Mouse (Mus musculus) right cerebral cortex, postnatal 14 days (tissue): ENCODE measurements around the gene Exd2.
"Not testable (repeated sequence)": the region's sequence is repeated elsewhere in the genome, so short reads cannot be mapped to it uniquely, and the experiment has no call there.

Experiments
- DNase-seq: peaks from one replicate; pipeline ENCODE4 v3.0.0; 2022

Exd2 gene

DNA sequence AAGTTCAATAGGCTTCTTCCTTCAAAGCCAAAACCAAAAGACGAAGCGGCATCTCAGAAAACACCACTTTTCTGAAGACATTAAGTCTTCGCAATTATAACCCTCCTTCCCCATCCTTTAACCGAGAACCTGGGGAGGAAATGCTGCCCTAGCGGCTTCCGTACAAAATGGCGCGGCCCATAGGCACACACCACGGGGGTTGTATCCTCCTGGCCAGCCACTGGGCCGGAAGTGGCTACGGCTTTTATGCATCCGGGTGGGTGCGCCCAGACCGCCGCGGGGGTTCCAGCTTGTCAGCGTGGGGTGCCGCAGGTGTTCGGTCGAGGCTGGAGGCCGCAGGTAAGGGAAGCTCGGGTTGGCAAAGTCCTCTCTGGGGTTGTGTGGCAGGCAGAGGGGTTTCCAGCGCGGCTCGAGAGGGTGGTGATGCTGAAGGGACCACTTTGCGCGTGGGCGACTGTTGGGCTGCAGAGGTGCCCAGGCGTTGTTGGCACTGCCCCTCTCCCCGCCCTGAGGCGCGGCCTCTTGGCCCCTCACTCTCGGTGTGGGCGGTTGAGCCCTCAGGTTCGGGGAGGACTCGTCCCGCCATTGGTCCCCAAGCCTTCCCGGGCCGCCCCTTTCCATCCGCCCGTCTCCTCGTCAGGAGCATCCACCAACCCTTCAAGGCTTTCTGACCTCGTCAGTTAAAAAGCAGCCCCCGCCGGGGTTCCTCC lies at the start of gene Exd2:
Gene Exd2, plus strand, starts transcription at position 154 of the 710 bp plus-strand sequence.
- peak; percentile 90 for DNase-seq

- DNase-seq: no peak
Observed at GRCm38 (mm10) chr12:80415100-80415499, 47.8 kb upstream of the Exd2 start.

- DNase-seq: no peak
Observed at GRCm38 (mm10) chr12:80427683-80428082, 35.2 kb upstream of the Exd2 start.

DNA sequence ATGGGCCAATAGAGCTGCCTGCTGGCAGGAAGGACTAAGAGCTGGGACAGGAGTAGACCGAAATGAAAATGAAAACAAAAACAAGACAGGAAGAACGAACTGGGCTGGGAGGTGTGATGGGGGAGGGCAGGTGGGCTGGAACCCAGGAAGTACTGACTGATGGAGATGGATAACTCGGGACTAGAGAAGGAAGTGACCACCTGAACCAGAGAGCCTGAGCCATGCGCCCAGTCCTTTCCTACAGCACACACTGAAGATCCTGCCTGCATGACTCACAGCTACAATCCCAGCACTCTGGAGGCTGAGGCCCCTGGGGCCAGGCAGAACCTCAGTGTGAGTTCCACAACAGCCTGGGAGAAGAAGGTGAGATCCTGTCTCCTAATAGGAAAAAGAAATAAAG lies 29.6 kb upstream of the Exd2 start:
- DNase-seq: no peak

GRCm38 (mm10) chr12:80434601-80434960 lies 28.3 kb upstream of the Exd2 start:
- DNase-seq: peak; percentile 22

DNA sequence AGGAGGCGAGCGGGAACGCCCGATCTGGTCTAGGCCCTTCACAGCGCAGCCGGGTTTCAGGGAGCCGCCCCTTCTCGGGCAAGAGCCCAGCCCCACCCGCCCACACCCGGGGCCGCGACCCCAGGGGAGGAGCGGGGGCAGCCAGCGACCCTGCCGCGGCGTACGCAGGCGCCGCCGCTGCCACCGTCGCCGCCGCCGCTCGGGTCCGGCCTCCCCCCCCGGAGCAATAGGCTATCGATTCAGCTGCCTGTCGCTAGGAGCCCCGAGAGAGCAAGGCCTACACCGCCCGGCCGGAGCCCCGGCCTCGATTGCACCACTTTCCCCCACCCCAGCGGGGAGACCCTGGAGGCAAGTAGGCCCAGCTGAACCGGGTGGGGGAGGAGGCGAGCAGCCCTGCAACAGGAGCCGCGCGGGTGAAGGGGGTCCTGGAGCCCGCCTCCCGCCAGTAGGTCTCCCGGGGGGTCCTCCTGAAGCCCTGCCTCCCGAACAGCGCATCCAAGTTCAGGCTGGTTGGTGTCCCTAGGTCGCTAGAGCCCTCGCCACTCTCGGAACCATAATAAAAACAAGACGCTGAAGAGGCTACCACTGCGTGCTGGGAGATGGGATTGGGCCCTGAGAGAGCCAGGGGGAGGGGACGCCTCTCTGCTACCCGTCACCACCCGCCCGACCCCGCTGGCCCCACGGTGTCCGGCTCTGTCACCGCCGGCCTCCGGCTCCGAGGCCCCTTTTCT lies 27.8 kb upstream of the Exd2 start:
- peak; percentile 67 for DNase-seq

- DNase-seq: no peak
Observed at GRCm38 (mm10) chr12:80435887-80436286, 27.0 kb upstream of the Exd2 start.

GRCm38 (mm10) chr12:80436336-80436976 lies 26.4 kb upstream of the Exd2 start, which contains the start of gene Dcaf5:
Gene Dcaf5, minus strand, starts transcription at chr12:80436601.
- peak; percentile 81 for DNase-seq

- DNase-seq: no peak
Observed at GRCm38 (mm10) chr12:80437051-80437675, 25.7 kb upstream of the Exd2 start.

DNA sequence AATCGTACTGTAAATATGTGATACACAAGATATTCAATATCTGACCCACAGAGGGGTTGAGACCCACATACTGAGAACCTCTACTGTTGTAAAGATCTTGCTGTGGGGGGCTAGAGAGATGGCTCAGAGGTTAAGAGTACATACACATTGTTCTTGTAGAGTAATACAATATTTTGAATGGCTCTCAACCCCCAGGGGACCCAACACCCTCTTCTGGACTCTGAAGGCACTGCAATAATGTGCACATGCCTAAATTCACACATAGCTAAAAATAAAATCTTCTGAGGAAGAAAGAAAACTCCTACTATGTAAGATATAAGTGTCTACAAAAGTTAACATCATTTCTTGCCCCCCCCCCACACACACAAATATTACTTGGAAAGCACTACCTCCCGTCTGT lies 21.9 kb upstream of the Exd2 start:
- DNase-seq: no peak

DNA sequence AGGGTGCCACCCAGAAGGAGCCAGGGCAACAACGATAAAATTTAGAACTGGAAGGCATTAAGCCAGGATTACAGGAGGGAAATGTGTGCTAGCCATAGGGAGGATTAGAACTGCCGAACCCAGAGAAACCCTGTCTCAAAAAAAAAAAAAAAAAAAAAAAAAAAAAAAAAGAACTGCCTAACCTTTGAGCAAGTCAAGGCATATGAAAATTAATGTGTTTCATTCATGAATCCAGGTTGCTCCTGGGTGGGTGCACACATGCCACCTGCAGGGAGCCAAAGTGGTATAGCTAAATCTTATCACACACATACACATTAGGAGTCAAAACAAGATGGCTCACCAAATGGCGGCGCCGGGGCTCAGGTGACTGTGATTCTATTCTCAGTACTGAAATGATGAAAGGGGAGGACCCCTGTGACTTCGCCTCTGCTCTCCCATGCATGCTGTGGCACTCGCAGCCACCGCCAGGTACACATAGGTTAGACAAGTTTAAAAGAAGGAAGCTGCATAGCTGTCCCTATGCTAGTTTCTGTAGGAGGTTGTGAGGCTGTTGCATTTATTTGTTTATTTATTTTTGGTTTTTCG lies 18.3 kb upstream of the Exd2 start:
- DNase-seq: no peak

DNA sequence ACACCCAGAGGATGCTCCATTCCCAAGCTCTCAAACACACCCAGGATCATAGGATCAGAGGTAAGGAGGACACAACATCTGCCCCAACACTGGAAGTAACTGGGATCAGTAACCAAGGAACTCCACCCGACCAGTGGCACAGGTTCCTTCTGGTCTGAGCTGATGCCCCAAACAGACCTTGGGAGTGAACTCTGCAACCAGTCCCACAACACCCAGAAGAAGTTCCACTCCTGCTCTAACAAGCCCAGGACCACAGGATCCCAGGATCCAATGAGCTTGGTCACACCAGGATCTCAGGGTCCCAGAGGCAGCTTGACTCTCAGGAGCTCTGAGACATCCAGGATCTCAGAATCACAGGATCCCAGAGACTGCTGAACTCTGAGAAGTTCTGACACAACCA lies 9.4 kb upstream of the Exd2 start:
- no peak for DNase-seq

GRCm38 (mm10) chr12:80458033-80458432 lies 4.9 kb upstream of the Exd2 start:
- no peak for DNase-seq

- not testable (repeated sequence) for DNase-seq
Observed at GRCm38 (mm10) chr12:80462292-80462896, 501 bp upstream of the Exd2 start.

GRCm38 (mm10) chr12:80463666-80464269 lies 873 bp downstream of the Exd2 start:
- no peak for DNase-seq

DNA sequence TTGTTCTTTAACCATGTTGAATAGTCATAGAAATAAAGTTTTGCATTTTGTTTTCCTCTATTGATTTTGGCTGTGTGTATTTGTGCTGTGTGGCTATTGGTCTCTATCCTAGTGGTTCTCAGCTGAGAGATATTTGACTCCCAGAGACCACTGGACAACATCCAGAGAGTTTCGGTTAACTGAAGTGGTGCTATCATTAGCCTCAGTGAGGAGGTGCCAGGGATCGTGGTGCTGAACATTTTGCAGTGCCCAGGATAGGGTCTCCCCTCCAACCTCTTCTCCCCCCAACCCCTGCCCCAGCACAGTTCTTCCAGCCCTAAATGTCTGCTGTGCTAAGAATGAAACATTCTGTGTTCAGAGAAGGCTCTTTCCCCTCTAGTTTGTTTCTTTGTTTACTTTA lies 7.3 kb downstream of the Exd2 start:
- DNase-seq: no peak

- no peak for DNase-seq
Observed at GRCm38 (mm10) chr12:80471926-80472325, 9.0 kb downstream of the Exd2 start.

- no peak for DNase-seq
Observed at GRCm38 (mm10) chr12:80473731-80474130, 10.8 kb downstream of the Exd2 start.

- no peak for DNase-seq
Observed at GRCm38 (mm10) chr12:80479986-80480385, 17.1 kb downstream of the Exd2 start.

- DNase-seq: no peak
Observed at GRCm38 (mm10) chr12:80483397-80483796, 20.5 kb downstream of the Exd2 start.

- no peak for DNase-seq
Observed at GRCm38 (mm10) chr12:80493311-80493710, 30.4 kb downstream of the Exd2 start.

DNA sequence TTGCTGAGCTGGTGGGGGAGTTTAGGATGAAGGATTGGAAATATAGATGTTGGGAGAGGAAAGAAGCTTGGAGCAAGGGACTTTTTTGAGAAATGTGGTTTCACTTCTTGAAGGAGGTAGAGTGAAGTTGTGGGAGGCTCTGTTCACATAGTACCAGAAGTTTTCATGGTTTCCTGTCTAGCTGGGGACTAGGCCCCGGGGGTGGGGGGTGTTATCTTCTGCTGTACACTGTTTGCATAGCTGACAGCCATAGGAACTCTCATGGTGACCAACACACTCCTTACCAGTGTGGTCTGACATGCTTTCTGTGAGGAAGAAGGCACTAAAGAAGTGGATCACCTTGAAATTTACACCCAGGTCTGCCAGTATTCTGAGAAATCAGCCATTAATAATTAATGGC lies 32.8 kb downstream of the Exd2 start:
- DNase-seq: no peak
